28 mouse cellular contexts compared by ENCODE assay signal in the genomic region with DNA sequence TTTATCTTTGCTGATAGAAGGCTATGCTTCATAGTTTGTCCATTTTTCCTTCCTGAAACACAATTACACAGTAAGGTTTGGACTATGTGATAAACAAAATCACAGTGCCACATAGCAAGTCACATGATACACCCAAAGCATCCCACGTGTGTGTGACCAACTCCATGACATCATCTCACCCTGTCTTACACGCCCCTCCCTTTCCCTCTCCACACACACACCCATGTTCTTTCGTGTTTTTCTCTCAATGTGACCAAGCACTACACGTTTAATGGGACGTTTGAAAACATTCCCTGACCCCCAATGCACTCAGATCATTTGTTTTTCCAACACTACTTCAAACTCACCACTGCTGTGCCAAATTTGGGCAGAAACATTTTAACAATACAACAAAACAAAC.
A peak's percentile ranks its signal among the peaks of the same experiment; 100 is the strongest.
DNase-seq lines count a peak whose midpoint lies in the region; ATAC-seq and TF ChIP-seq lines count a peak whose summit lies in the region.
"Had no signal": no experiment of that assay in that cellular context is flagged by ENCODE, and none has a peak within 500 bp of the region (broad histone marks: within the 10 kb centered on the region; RNA-seq: fewer than 3 reads in every experiment).

No protein-coding gene starts in this region.

- no peak for TF ChIP-seq POLR2A in lung, adult 2 months (IDR thresholded peaks at IDR 0.05; ENCODE audit: borderline replicate concordance, extremely low read depth, low read depth, low read length)

- intact Hi-C loops in gastrocnemius, postnatal 36 days (cut with DNase I) = no loop called here

- DNase-seq in lung, adult 18-20 months = peak; percentile 5 to 30
- no peak for DNase-seq in lung, postnatal 4 days
- no peak for DNase-seq in lung, adult 2 months
- peak; percentile 7 for DNase-seq in lung, postnatal 25 days (ENCODE audit: low spot score)
- no peak for DNase-seq in gastrocnemius, postnatal 36 days
- DNase-seq: adrenal gland, adult 8-10 months; adrenal gland, postnatal 14 days; B cell, adult 2 months; cerebellum, adult 11 months; cerebellum, adult 18-20 months; cerebellum, adult 8-10 months; cerebellum, adult 9-11 months; cerebellum, postnatal 14 days; cerebellum, postnatal 36 days; embryo, embryonic 11 days had no signal

- peaks cover 9% of the 10 kb centered on the region; the same call in 1 of the 2 replicates for H3K4me1 ChIP-seq in lung, embryonic 16.5 days (replicated peaks; ENCODE audit: control insufficient read depth, insufficient read depth, low read length)
- peaks cover 9% of the 10 kb centered on the region for H3K4me1 ChIP-seq in lung, adult 2 months (ENCODE audit: control insufficient read depth, insufficient read depth, low read length)
- H3K4me1 ChIP-seq: embryonic facial prominence, embryonic 15.5 days; forebrain, embryonic 12.5 days had no signal

- no peaks in the 10 kb centered on the region for H3K27me3 ChIP-seq in lung, embryonic 16.5 days (ENCODE audit: control insufficient read depth, insufficient read depth, low read depth, low read length)
- H3K27me3 ChIP-seq: CH12.LX; embryonic facial prominence, embryonic 13.5 days; embryonic facial prominence, embryonic 15.5 days; forebrain, embryonic 12.5 days; Patski had no signal

- TF ChIP-seq CTCF in lung, adult 2 months (IDR thresholded peaks at IDR 0.05; ENCODE audit: insufficient read depth, low read length) = no peak

- no peaks in the 10 kb centered on the region for H3K36me3 ChIP-seq in lung, embryonic 16.5 days (ENCODE audit: control insufficient read depth, insufficient read depth, low read length)
- H3K36me3 ChIP-seq: embryonic facial prominence, embryonic 13.5 days; embryonic facial prominence, embryonic 15.5 days; forebrain, embryonic 10.5 days; forebrain, embryonic 12.5 days; G1E had no signal

- no peaks in the 10 kb centered on the region for H3K9me3 ChIP-seq in lung, embryonic 16.5 days (ENCODE audit: control insufficient read depth, low read length)
- H3K9me3 ChIP-seq: embryonic facial prominence, embryonic 13.5 days; embryonic facial prominence, embryonic 15.5 days; forebrain, embryonic 10.5 days; forebrain, embryonic 12.5 days; G1E had no signal

- ATAC-seq in lung, embryonic 16.5 days (ENCODE audit: low read depth) = peak; percentile 56; the same call in 1 of the 2 replicates
- ATAC-seq: activated CD4-positive, CD25-positive, alpha-beta regulatory T cell, adult 4 months; CD4-positive, CD25-positive, alpha-beta regulatory T cell, adult 4 months; forebrain, embryonic 14.5 days; forebrain, embryonic 16.5 days; Patski had no signal

- no peak overlapping the region for H3K4me3 ChIP-seq in lung, embryonic 16.5 days (ENCODE audit: low read length)
- H3K4me3 ChIP-seq in lung, adult 2 months (replicated peaks; ENCODE audit: extremely low read depth, low read depth, low read length) = no peak overlapping the region
- H3K4me3 ChIP-seq: embryonic facial prominence, embryonic 13.5 days; embryonic facial prominence, embryonic 15.5 days; erythroblast, embryonic 14.5 days; forebrain, embryonic 10.5 days; forebrain, embryonic 12.5 days had no signal

- H3K9ac ChIP-seq in lung, embryonic 16.5 days (ENCODE audit: low read length) = no peak overlapping the region
- H3K9ac ChIP-seq: embryonic facial prominence, embryonic 13.5 days; embryonic facial prominence, embryonic 15.5 days; forebrain, embryonic 12.5 days had no signal

- no peak overlapping the region for H3K4me2 ChIP-seq in lung, embryonic 16.5 days (ENCODE audit: low read depth, low read length)
- H3K4me2 ChIP-seq: embryonic facial prominence, embryonic 13.5 days; embryonic facial prominence, embryonic 15.5 days; forebrain, embryonic 12.5 days had no signal

- WGBS in lung, embryonic 16.5 days = 25% methylated on average over 5 of the region's 5 CpGs
- WGBS in lung, adult 2 months = 28% methylated on average over 5 of the region's 5 CpGs

- H3K27ac ChIP-seq in lung, embryonic 16.5 days (ENCODE audit: low read length) = no peak overlapping the region
- H3K27ac ChIP-seq: embryonic facial prominence, embryonic 13.5 days; embryonic facial prominence, embryonic 15.5 days; forebrain, embryonic 10.5 days; forebrain, embryonic 12.5 days had no signal

Comparison
In these comparisons a context has a peak if more than half of its experiments do, and no peak if none do; other contexts are left out.
1. DNase-seq: peak in lung, adult 18-20 months (2 of 2) and lung, postnatal 25 days (single experiment); none in lung, postnatal 4 days (0 of 2), lung, adult 2 months (single experiment) and gastrocnemius, postnatal 36 days (0 of 2).